Mouse (Mus musculus): Measurements from ENCODE around the gene Kcnb1. TPM values are rescaled to one million over a fixed set of nuclear protein-coding genes. Genes with fewer than 3 reads are reported as not detected.
A peak's percentile ranks its signal among the peaks of the same experiment; 100 is the strongest.
"Not testable (repeated sequence)": the region's sequence is repeated elsewhere in the genome, so short reads cannot be mapped to it uniquely, and the experiment has no call there.

The Kcnb1 gene
- polyA plus RNA-seq, 1 experiment from 2014 or later: 1.6 TPM

DNA sequence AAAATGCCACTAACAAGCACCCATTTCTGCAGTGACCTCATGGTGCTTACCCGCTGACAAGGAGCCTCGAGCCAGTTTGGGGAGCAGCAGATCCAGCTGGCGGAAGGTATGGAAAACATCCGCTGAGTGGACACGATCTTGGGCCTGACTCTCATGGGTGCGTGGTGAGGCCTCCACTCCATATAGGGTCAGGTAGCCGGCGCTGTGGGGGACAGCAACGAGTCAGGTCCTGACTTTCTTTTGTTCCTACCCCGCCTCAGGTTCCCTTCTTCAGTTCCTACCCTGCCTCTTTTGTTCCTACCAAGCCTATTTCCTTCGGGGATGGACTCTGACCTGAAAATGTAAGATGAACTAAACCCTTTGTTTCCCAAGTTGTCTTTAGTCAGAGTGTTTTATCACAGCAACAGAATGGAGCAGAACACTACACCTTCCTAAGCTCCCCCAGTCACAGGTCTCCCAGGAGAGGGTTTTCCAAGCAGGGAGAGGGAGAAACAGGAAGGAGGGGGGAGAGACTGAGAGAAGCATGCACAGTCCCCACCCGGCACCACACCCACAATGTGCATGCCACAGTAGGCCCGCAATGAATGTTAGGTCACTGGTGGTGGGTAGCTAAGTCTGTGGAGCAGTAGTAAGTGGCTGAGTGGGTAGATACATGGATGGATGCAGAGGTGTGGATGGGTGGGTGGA lies 31.3 kb upstream of the Kcnb1 start:
- Histone ChIP-seq H3K4me2 (replicated peaks) (no peak overlapping the region), H3K36me3 (no peaks in the 10 kb centered on the region), H3K9me3 (replicated peaks) (no peaks in the 10 kb centered on the region), H3K27me3 (no peaks in the 10 kb centered on the region; the same call in 1 of the 2 replicates), H3K4me3 (no peak overlapping the region), H3K4me1 (no peaks in the 10 kb centered on the region), H3K27ac (no peak overlapping the region), H3K9ac (peak overlapping the region; percentile 19; the same call in 1 of the 2 replicates)
- 85% methylated on average over 13 of the region's 13 CpGs for WGBS
- no peak for ATAC-seq (ENCODE audit: low FRiP score)

DNA sequence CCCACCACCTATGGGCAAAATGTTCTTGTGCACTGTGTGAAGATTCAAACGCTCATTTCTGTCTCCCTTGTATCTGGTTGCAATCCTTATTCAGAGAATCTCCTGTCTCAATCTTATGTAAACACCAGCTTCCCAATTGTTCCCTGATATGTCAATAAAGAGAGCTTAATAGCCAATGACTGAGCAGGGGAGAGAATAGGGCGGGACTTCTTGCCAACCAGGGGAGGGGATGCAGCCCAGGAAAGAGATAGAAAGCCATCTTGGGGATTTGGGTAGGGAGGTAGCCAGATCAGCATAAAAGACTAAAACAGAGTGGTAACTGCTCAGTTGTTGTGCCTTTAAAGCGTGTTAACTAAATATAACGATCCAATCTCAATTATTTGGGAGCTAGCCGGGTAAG lies 30.8 kb upstream of the Kcnb1 start:
- Histone ChIP-seq H3K36me3 (no peaks in the 10 kb centered on the region), H3K9ac (no peak overlapping the region), H3K4me1 (no peaks in the 10 kb centered on the region), H3K27ac (no peak overlapping the region), H3K4me3 (no peak overlapping the region), H3K4me2 (replicated peaks) (no peak overlapping the region), H3K9me3 (replicated peaks) (no peaks in the 10 kb centered on the region), H3K27me3 (no peaks in the 10 kb centered on the region; the same call in 1 of the 2 replicates)
- no peak for ATAC-seq (ENCODE audit: low FRiP score)
- 92% methylated on average over 5 of the region's 5 CpGs for WGBS

DNA sequence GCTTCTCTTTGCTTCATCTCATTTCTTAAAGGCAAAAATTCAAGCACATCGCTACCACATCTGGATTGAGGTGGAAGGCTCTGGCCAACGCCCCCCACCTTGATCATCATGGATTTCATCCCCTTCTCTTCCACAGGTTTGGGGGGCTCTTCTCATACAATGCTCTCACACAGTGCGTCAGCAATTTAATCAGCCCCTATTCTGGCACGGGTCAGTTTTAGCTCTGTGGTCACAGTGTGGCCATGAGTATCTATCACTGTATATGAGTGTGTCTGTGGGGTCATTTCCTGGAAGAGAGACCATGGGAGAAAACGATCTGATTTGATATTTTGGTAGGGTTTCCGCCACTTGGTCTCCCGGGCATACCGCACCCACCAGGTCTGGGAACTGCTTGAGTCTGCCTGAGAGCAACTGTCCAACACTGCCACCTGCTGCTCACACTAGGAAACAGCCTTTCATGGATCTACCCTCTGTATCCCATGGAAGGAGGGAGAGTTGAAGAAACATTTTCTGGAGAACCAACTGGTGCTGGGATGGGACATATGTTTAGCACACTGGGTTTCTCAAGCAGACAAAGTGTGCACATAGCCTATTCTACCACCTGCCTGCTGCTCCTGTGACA lies 29.3 kb upstream of the Kcnb1 start:
- WGBS: 57% methylated on average over 8 of the region's 8 CpGs
- H3K4me1 ChIP-seq: no peaks in the 10 kb centered on the region
- no peaks in the 10 kb centered on the region for H3K36me3 ChIP-seq
- H3K27ac ChIP-seq: no peak overlapping the region
- H3K27me3 ChIP-seq: no peaks in the 10 kb centered on the region; the same call in 1 of the 2 replicates
- H3K9ac ChIP-seq: no peak overlapping the region
- H3K9me3 ChIP-seq (replicated peaks): no peaks in the 10 kb centered on the region
- no peak overlapping the region for H3K4me2 ChIP-seq (replicated peaks)
- ATAC-seq (ENCODE audit: low FRiP score): peak; percentile 59
- H3K4me3 ChIP-seq: no peak overlapping the region

DNA sequence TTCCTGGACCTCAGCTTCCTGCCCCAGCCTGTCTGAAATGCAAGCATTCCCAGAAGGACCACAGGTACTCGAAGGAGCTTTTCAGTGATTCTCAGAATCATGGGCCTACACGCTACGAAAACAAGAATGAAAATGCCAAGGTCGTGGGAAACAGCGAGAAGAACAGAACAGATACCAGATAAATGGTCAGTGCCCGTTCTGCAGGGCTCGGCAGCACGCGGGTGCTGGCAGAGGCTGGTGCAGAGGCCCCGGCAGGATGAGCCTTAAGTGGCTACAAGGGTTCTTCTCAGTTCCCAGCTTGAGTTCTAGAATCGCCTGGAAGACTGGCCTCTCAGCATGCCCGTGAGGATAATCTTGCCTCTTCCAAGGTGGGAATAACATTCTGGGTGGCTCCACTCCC lies 23.7 kb upstream of the Kcnb1 start:
- Histone ChIP-seq H3K4me3 (no peak overlapping the region), H3K9ac (no peak overlapping the region), H3K36me3 (no peaks in the 10 kb centered on the region), H3K27ac (no peak overlapping the region), H3K4me2 (replicated peaks) (no peak overlapping the region), H3K4me1 (no peaks in the 10 kb centered on the region), H3K27me3 (no peaks in the 10 kb centered on the region), H3K9me3 (replicated peaks) (no peaks in the 10 kb centered on the region)
- no peak for ATAC-seq (ENCODE audit: low FRiP score)
- WGBS: 95% methylated on average over 12 of the region's 12 CpGs

DNA sequence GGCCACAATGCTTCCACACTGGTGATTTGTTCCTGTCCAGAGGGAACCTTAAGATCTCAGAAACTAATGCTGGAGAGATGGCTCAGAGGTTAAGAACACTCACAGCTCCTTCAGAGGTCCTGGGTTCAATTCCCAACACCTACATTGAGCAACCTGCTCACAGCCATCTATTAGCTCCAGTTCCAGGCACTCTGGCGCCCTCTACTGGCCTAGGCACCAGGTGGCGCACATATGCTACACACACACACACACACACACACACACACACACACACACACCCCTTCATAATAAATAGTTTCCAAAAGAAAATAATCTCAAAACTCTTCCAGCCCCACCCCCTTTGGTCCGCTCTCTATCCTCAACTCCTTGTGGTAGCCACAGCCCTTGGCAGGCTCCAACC lies 23.1 kb upstream of the Kcnb1 start:
- H3K27me3 ChIP-seq: no peaks in the 10 kb centered on the region
- H3K9ac ChIP-seq: no peak overlapping the region
- ATAC-seq (ENCODE audit: low FRiP score): no peak
- no peak overlapping the region for H3K4me2 ChIP-seq (replicated peaks)
- H3K4me3 ChIP-seq: no peak overlapping the region
- H3K4me1 ChIP-seq: no peaks in the 10 kb centered on the region
- no peak overlapping the region for H3K27ac ChIP-seq
- 85% methylated on average over 3 of the region's 3 CpGs for WGBS
- no peaks in the 10 kb centered on the region for H3K9me3 ChIP-seq (replicated peaks)
- no peaks in the 10 kb centered on the region for H3K36me3 ChIP-seq

DNA sequence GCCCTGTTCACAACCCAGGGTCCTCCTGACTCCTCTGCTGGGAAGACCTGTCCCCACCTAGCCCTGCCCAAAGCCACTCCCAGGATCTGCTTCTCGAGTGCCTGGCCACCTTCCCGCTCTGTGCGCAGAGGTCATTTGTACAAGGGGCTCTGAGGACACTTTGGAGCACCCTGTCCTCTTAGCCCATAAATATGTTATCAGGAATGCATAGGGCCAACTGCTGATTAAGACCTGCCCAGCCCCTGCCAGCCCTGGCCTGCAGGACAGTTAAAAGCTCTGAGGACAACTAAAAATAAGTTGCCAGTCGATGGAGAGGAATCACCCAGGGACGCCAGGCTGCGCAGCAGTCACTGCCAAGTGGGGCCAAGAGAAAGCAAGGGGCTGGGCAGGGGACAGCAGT lies 22.6 kb upstream of the Kcnb1 start:
- no peak overlapping the region for H3K4me3 ChIP-seq
- WGBS: 92% methylated on average over 6 of the region's 6 CpGs
- no peak overlapping the region for H3K9ac ChIP-seq
- no peak overlapping the region for H3K27ac ChIP-seq
- no peaks in the 10 kb centered on the region for H3K9me3 ChIP-seq (replicated peaks)
- H3K36me3 ChIP-seq: no peaks in the 10 kb centered on the region
- H3K4me2 ChIP-seq (replicated peaks): no peak overlapping the region
- H3K4me1 ChIP-seq: no peaks in the 10 kb centered on the region
- ATAC-seq (ENCODE audit: low FRiP score): no peak
- no peaks in the 10 kb centered on the region for H3K27me3 ChIP-seq

DNA sequence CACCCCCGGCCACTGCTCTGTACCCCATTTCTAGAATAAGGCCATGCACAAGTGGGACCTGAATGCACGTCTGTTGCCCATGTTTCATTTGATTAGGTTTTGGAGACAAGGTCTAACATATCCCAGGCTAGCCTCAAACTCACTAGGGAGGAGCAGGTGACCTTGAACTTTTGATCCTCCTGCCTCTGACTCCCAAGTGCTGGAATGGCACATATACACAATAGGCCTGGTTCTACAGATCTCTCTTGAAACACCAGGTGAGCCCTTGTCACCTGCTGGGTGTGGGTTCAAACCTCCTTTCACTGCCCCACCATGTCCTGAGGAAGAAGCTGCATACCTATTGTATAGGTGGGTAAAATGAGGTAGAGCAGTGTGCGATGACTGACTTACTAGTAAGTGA lies 22.1 kb upstream of the Kcnb1 start:
- Histone ChIP-seq H3K9ac (no peak overlapping the region), H3K36me3 (no peaks in the 10 kb centered on the region), H3K27ac (no peak overlapping the region), H3K9me3 (replicated peaks) (no peaks in the 10 kb centered on the region), H3K27me3 (no peaks in the 10 kb centered on the region), H3K4me2 (replicated peaks) (no peak overlapping the region), H3K4me1 (no peaks in the 10 kb centered on the region), H3K4me3 (no peak overlapping the region)
- WGBS: 89% methylated on average over 3 of the region's 3 CpGs
- no peak for ATAC-seq (ENCODE audit: low FRiP score)

DNA sequence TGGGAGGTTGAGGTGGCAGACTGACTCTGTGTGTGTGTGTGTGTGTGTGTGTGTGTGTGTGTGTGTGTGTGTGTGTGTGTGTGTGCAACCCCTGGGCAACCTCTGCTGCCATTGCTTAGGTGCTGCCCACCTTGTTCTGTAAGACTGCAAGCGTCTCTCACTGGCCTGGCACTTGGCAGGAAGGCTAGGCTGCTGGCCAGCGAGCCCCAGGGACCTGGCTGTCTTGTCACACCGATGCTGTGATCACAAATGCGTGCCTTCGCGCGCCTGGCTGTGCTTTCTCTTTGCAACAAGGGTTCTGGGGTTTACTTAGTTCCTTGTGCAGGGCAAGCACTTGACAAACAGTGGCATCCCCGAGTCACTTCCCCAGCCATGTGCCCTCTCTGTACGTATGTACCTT lies 19.9 kb upstream of the Kcnb1 start:
- Histone ChIP-seq H3K9me3 (replicated peaks) (no peaks in the 10 kb centered on the region), H3K9ac (no peak overlapping the region), H3K4me3 (no peak overlapping the region), H3K4me1 (no peaks in the 10 kb centered on the region), H3K36me3 (no peaks in the 10 kb centered on the region), H3K27ac (no peak overlapping the region), H3K4me2 (replicated peaks) (no peak overlapping the region), H3K27me3 (no peaks in the 10 kb centered on the region)
- no peak for ATAC-seq (ENCODE audit: low FRiP score)
- 84% methylated on average over 9 of the region's 9 CpGs for WGBS

DNA sequence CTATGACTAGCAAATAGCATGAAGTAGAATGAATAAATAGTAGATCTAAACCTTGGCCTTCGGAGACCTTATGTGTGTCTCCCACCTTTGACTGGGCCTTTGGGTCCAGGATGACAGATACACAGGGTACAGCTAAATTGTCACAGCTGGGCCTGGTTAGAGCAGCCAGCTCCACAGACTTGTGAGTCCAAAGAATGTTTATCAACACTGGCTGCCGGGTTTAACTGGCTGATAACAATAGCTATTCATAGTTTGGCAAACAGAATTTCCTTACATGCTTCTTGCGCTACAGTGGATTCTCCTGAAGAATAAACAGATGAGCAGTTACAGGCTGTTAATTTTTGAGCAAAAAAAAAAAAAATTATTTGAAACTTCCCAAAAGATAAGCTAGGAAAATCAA lies 19.0 kb upstream of the Kcnb1 start:
- no peak for ATAC-seq (ENCODE audit: low FRiP score)
- 80% methylated on average over 3 of the region's 3 CpGs for whole genome bisulfite sequencing

DNA sequence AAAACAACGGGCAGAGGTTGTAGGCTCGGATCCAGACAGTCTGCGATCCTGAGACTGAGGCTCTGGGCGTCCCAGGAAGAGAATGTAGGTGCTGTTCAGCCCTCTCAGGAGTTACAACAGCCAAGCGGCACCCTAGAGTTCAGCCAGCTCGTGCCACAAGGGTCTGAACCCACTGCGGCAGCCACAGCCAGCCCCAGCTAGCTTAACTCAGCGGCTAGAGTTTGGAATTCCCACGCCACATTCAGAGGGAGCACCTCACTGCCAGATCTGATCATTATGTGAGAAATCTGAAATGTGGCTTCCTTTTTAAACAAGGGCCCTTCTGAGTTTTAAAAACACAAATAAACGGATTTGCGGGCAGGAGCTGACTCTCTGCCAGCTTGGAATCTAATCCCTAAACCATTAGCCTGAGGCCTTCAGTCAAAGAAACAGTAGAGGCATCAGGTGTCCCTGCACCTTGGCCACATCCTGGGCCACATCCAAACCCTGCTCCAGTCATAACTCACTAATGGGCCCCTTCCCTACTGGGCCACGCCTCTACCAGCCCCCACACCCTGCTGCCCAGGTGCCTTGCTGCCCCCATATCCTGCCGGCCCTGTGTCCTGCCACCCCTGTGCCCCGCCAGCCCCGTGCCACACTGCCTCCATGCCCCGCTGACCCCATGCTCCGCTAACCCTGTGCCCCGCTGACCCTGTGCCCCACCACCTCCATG lies 16.1 kb upstream of the Kcnb1 start:
- Histone ChIP-seq H3K4me3 (no peak overlapping the region), H3K27me3 (0 out of 2 replicates have a peak, but pooled peaks cover 3% of the 10 kb centered on the region), H3K4me1 (peaks cover 13% of the 10 kb centered on the region), H3K4me2 (replicated peaks) (no peak overlapping the region), H3K27ac (no peak overlapping the region), H3K36me3 (no peaks in the 10 kb centered on the region), H3K9me3 (replicated peaks) (no peaks in the 10 kb centered on the region), H3K9ac (no peak overlapping the region)
- ATAC-seq (ENCODE audit: low FRiP score): no peak
- 93% methylated on average over 18 of the region's 18 CpGs for WGBS

More for the DNA sequence above, 19.0 kb upstream of the Kcnb1 start:
- no peak overlapping the region for H3K9ac ChIP-seq
- H3K4me3 ChIP-seq: no peak overlapping the region
- no peaks in the 10 kb centered on the region for H3K9me3 ChIP-seq (replicated peaks)
- H3K36me3 ChIP-seq: no peaks in the 10 kb centered on the region
- H3K27ac ChIP-seq: no peak overlapping the region
- H3K4me2 ChIP-seq (replicated peaks): no peak overlapping the region
- H3K27me3 ChIP-seq: no peaks in the 10 kb centered on the region
- H3K4me1 ChIP-seq: no peaks in the 10 kb centered on the region

DNA sequence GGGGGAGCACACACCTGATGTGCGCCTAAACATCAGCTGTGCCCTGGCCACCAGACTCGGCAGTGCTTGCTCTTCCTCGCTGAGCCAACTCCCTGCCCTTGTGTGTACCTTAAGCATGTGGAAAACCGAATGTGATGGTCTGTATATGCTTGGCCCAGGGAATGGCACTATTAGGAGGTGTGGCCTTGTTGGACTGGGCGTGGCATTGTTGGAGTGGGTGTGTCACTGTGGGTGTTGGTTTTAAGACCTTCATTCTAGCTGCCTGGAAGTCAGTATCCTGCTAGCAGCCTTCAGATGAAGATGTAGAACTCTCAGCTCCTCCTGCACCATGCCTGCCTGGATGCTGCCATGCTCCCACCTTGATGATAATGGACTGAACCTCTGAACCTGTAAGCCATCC lies 14.7 kb upstream of the Kcnb1 start:
- H3K4me3 ChIP-seq; H3K36me3 ChIP-seq; H3K4me2 ChIP-seq (replicated peaks); H3K9me3 ChIP-seq (replicated peaks); H3K9ac ChIP-seq; ATAC-seq (ENCODE audit: low FRiP score); H3K27ac ChIP-seq; H3K27me3 ChIP-seq: not testable (repeated sequence)
- H3K4me1 ChIP-seq: peaks cover 16% of the 10 kb centered on the region
- 93% methylated on average over 5 of the region's 5 CpGs for WGBS

DNA sequence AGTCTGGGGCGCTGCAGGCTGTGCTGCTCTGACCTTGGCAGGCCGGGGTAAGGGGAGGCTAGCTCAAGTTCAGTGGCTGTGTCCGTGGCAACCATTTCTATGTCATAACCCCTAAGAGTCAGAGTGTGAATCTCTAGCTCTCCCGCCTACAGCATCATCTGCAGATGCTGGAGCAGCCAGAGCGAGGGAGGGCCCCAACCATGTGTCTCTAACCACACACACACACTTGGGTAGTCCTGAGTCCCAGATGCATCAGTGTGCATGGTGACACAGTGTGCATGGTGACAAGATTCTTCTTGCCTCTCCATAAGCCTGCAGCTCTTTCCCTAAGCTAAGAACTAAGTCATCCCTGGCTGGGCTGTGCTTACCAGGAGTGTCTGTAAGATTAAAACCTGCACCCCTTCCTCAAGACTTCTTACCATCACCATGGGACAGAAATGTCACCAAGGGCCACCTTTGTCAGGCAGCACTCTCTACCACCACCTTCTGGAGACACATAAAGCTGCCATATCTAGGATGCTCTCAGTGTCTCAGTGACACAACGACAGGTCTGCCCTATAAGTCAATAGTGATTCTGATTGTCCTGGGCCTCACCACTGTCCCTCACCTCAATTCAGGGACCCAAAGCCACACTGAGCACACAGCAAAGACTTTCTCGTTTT lies 13.7 kb upstream of the Kcnb1 start:
- Histone ChIP-seq H3K36me3 (no peaks in the 10 kb centered on the region), H3K9ac (no peak overlapping the region), H3K9me3 (replicated peaks) (no peaks in the 10 kb centered on the region), H3K4me2 (replicated peaks) (no peak overlapping the region), H3K27me3 (0 out of 2 replicates have a peak, but pooled peaks cover 3% of the 10 kb centered on the region), H3K4me3 (no peak overlapping the region), H3K27ac (no peak overlapping the region), H3K4me1 (peaks cover 21% of the 10 kb centered on the region)
- ATAC-seq (ENCODE audit: low FRiP score): no peak
- WGBS: 76% methylated on average over 7 of the region's 7 CpGs

All from hindbrain, embryonic 12.5 days (tissue).